Mouse (Mus musculus) frontal cortex, postnatal 25 days (tissue): Measurements from ENCODE around the gene Cit.
"Not testable (repeated sequence)": the region's sequence is repeated elsewhere in the genome, so short reads cannot be mapped to it uniquely, and the experiment has no call there.

Experiments
- DNase-seq, 2 experiments: peaks; one replicate each; pipeline ENCODE4 v3.0.0; 2022; ENCODE audit warnings: low spot score in 2 of 2

The Cit gene

GRCm38 (mm10) chr5:115844766-115845634, at the start of gene Cit:
Gene Cit, plus strand, starts transcription at chr5:115845278.
- DNase-seq, result peak; percentile 68 to 84

GRCm38 (mm10) chr5:115799016-115799894, 45.8 kb upstream of the Cit start:
- DNase-seq, result no peak

GRCm38 (mm10) chr5:115799895-115800232, 45.2 kb upstream of the Cit start:
- DNase-seq, result no peak

- no peak for DNase-seq
Measured at GRCm38 (mm10) chr5:115812262-115812661, 32.8 kb upstream of the Cit start.

- no peak for DNase-seq
Measured at GRCm38 (mm10) chr5:115817022-115817421, 28.1 kb upstream of the Cit start.

- not testable (repeated sequence) for DNase-seq
Measured at GRCm38 (mm10) chr5:115817655-115818054, 27.4 kb upstream of the Cit start.

- no peak for DNase-seq
Measured at GRCm38 (mm10) chr5:115819966-115820365, 25.1 kb upstream of the Cit start.

- no peak for DNase-seq
Measured at GRCm38 (mm10) chr5:115821200-115821599, 23.9 kb upstream of the Cit start.

- no peak for DNase-seq
Measured at GRCm38 (mm10) chr5:115821910-115822309, 23.2 kb upstream of the Cit start.

GRCm38 (mm10) chr5:115832754-115833153, 12.3 kb upstream of the Cit start:
- DNase-seq, result no peak

GRCm38 (mm10) chr5:115833806-115834205, 11.3 kb upstream of the Cit start:
- not testable (repeated sequence) for DNase-seq

- no peak for DNase-seq
Measured at GRCm38 (mm10) chr5:115835291-115835690, 9.8 kb upstream of the Cit start.

- no peak for DNase-seq
Measured at GRCm38 (mm10) chr5:115838059-115838458, 7.0 kb upstream of the Cit start.

- no peak for DNase-seq
Measured at GRCm38 (mm10) chr5:115840453-115840852, 4.6 kb upstream of the Cit start.

GRCm38 (mm10) chr5:115840946-115841775, 3.9 kb upstream of the Cit start:
- no peak for DNase-seq

- no peak for DNase-seq
Measured at GRCm38 (mm10) chr5:115844368-115844765, 711 bp upstream of the Cit start.

- DNase-seq, result no peak
Measured at GRCm38 (mm10) chr5:115845635-115846174, 627 bp downstream of the Cit start.

GRCm38 (mm10) chr5:115847166-115847565, 2.1 kb downstream of the Cit start:
- DNase-seq, result no peak

- no peak for DNase-seq
Measured at GRCm38 (mm10) chr5:115848463-115848862, 3.4 kb downstream of the Cit start.

- DNase-seq, result no peak
Measured at GRCm38 (mm10) chr5:115849263-115849829, 4.3 kb downstream of the Cit start.
